Mouse (Mus musculus) forebrain, embryonic 16.5 days (tissue): ENCODE measurements around the gene Osbpl7. TPM values are rescaled to one million over a fixed set of nuclear protein-coding genes. Genes with fewer than 3 reads are reported as not detected.

ENCODE experiments used
- ATAC-seq: fragments of 200-750 bp; cut with Nextera tagmentation; 2 replicates; pipeline ENCODE4 v1.8.0; 2017; ENCODE audit warnings: mild to moderate bottlenecking, moderate library complexity
- H3K27ac ChIP-seq: fragments of 300-500 bp; sonication (generic); 2 replicates; pipeline ENCODE4 v1.5.1; 2014; ENCODE audit warnings: low read length, control low read depth
- H3K27me3 ChIP-seq: fragments of 300-500 bp; sonication (generic); replicated peaks from 2 replicates; pipeline ENCODE4 v1.6.1; 2014; ENCODE audit warnings: low read length; ENCODE audit not compliant: control insufficient read depth, insufficient read depth
- H3K36me3 ChIP-seq: fragments of 300-500 bp; sonication (generic); 2 replicates; pipeline ENCODE4 v1.6.1; 2014; ENCODE audit not compliant: control insufficient read depth, insufficient read depth
- H3K4me1 ChIP-seq: fragments of 300-500 bp; sonication (generic); replicated peaks from 2 replicates; pipeline ENCODE4 v1.6.1; 2014; ENCODE audit warnings: low read length; ENCODE audit not compliant: control insufficient read depth, insufficient read depth
- H3K4me2 ChIP-seq: fragments of 300-500 bp; sonication (generic); 2 replicates; pipeline ENCODE4 v1.6.1; 2014; ENCODE audit warnings: mild to moderate bottlenecking, low read length, control low read depth
- H3K4me3 ChIP-seq: fragments of 300-500 bp; sonication (generic); replicated peaks from 2 replicates; pipeline ENCODE4 v1.5.1; 2014; ENCODE audit warnings: mild to moderate bottlenecking, low read length, control low read depth
- H3K9ac ChIP-seq: fragments of 300-500 bp; sonication (generic); replicated peaks from 2 replicates; pipeline ENCODE4 v1.6.1; 2014; ENCODE audit warnings: low read depth, low read length, control low read depth
- H3K9me3 ChIP-seq: fragments of 300-500 bp; sonication (generic); 2 replicates; pipeline ENCODE4 v1.6.1; 2016; ENCODE audit warnings: low read length; ENCODE audit not compliant: control insufficient read depth
- WGBS: fragments of 180-500 bp; shearing (Covaris S2); extraction: QIAGEN DNeasy Blood & Tissue Kit; methylation state at CpG from one replicate; pipeline ENCODE4 v1.1.7; 2014; 5-methylcytosine and 5-hydroxymethylcytosine counted together
- polyA plus RNA-seq: library from polyadenylated mRNA; unstranded; fragments of >200 nt; fragmentation: Nextera tagmentation; extraction: Ambion mirVana; gene quantifications from 2 replicates; pipeline ENCODE4 v1.2.1, GENCODE M21; 2015

Osbpl7 gene
- polyA plus RNA-seq, 1 experiment from 2014 or later, result 13.1 TPM

GRCm38 (mm10) chr11:97071129-97071528 is 20.7 kb downstream of the Osbpl7 start:
- Histone ChIP-seq H3K4me1 (no peaks in the 10 kb centered on the region), H3K9ac (no peak overlapping the region), H3K4me2 (no peak overlapping the region), H3K27me3 (no peaks in the 10 kb centered on the region), H3K27ac (no peak overlapping the region), H3K9me3 (no peaks in the 10 kb centered on the region), H3K4me3 (no peak overlapping the region), H3K36me3 (0 out of 2 replicates have a peak, but pooled peaks cover under 1% of the 10 kb centered on the region)
- ATAC-seq, result no peak
- 83% methylated on average over 1 of the region's 1 CpGs for WGBS

- H3K9me3 ChIP-seq, result no peaks in the 10 kb centered on the region
- H3K4me3 ChIP-seq, result no peak overlapping the region
- H3K36me3 ChIP-seq, result no peaks in the 10 kb centered on the region
- WGBS, result 29% methylated on average over 3 of the region's 3 CpGs
- no peak overlapping the region for H3K9ac ChIP-seq
- no peaks in the 10 kb centered on the region for H3K27me3 ChIP-seq
- H3K27ac ChIP-seq, result no peak overlapping the region
- no peaks in the 10 kb centered on the region for H3K4me1 ChIP-seq
- ATAC-seq, result no peak
- no peak overlapping the region for H3K4me2 ChIP-seq
These were observed 22.1 kb downstream of the Osbpl7 start for GRCm38 (mm10) chr11:97072533-97072932.

GRCm38 (mm10) chr11:97074235-97074634 is 23.8 kb downstream of the Osbpl7 start:
- no peak overlapping the region for H3K27ac ChIP-seq
- no peak overlapping the region for H3K4me3 ChIP-seq
- no peaks in the 10 kb centered on the region for H3K9me3 ChIP-seq
- no peak overlapping the region for H3K4me2 ChIP-seq
- H3K27me3 ChIP-seq, result no peaks in the 10 kb centered on the region
- no peak for ATAC-seq
- 73% methylated on average over 8 of the region's 8 CpGs for WGBS
- H3K4me1 ChIP-seq, result no peaks in the 10 kb centered on the region
- H3K9ac ChIP-seq, result no peak overlapping the region
- no peaks in the 10 kb centered on the region for H3K36me3 ChIP-seq

GRCm38 (mm10) chr11:97078751-97079150 is 28.3 kb downstream of the Osbpl7 start:
- H3K9me3 ChIP-seq, result no peaks in the 10 kb centered on the region
- no peaks in the 10 kb centered on the region for H3K4me1 ChIP-seq
- H3K27me3 ChIP-seq, result no peaks in the 10 kb centered on the region
- H3K36me3 ChIP-seq, result no peaks in the 10 kb centered on the region
- WGBS, result 67% methylated on average over 4 of the region's 4 CpGs
- no peak overlapping the region for H3K9ac ChIP-seq
- no peak overlapping the region for H3K4me2 ChIP-seq
- H3K4me3 ChIP-seq, result no peak overlapping the region
- no peak overlapping the region for H3K27ac ChIP-seq
- no peak for ATAC-seq

- 11% methylated on average over 9 of the region's 9 CpGs for WGBS
- Histone ChIP-seq H3K27ac (no peak overlapping the region), H3K36me3 (no peaks in the 10 kb centered on the region), H3K4me3 (no peak overlapping the region), H3K4me1 (no peaks in the 10 kb centered on the region), H3K27me3 (no peaks in the 10 kb centered on the region), H3K9ac (no peak overlapping the region), H3K4me2 (no peak overlapping the region), H3K9me3 (no peaks in the 10 kb centered on the region)
- ATAC-seq, result no peak
These were observed 29.9 kb downstream of the Osbpl7 start for GRCm38 (mm10) chr11:97080291-97080690.

GRCm38 (mm10) chr11:97082977-97083376 is 32.5 kb downstream of the Osbpl7 start:
- Histone ChIP-seq H3K4me1 (no peaks in the 10 kb centered on the region), H3K36me3 (no peaks in the 10 kb centered on the region), H3K27ac (no peak overlapping the region), H3K9ac (no peak overlapping the region), H3K9me3 (no peaks in the 10 kb centered on the region), H3K27me3 (no peaks in the 10 kb centered on the region), H3K4me3 (no peak overlapping the region), H3K4me2 (no peak overlapping the region)
- 49% methylated on average over 11 of the region's 11 CpGs for WGBS
- ATAC-seq, result no peak

GRCm38 (mm10) chr11:97083401-97084140 is 33.1 kb downstream of the Osbpl7 start:
- Histone ChIP-seq H3K4me2 (no peak overlapping the region), H3K4me3 (no peak overlapping the region), H3K9ac (no peak overlapping the region), H3K9me3 (no peaks in the 10 kb centered on the region), H3K36me3 (no peaks in the 10 kb centered on the region), H3K27ac (no peak overlapping the region), H3K27me3 (no peaks in the 10 kb centered on the region), H3K4me1 (no peaks in the 10 kb centered on the region)
- WGBS, result 48% methylated on average over 22 of the region's 22 CpGs
- no peak for ATAC-seq

- Histone ChIP-seq H3K4me3 (no peak overlapping the region), H3K4me2 (no peak overlapping the region), H3K9me3 (no peaks in the 10 kb centered on the region; the same call in 1 of the 2 replicates), H3K9ac (no peak overlapping the region), H3K36me3 (no peaks in the 10 kb centered on the region), H3K27me3 (no peaks in the 10 kb centered on the region), H3K4me1 (no peaks in the 10 kb centered on the region), H3K27ac (no peak overlapping the region)
- no peak for ATAC-seq
- 86% methylated on average over 15 of the region's 15 CpGs for WGBS
These were observed 34.5 kb downstream of the Osbpl7 start for GRCm38 (mm10) chr11:97084821-97085505.

- no peaks in the 10 kb centered on the region for H3K36me3 ChIP-seq
- H3K9me3 ChIP-seq, result no peaks in the 10 kb centered on the region; the same call in 1 of the 2 replicates
- no peak overlapping the region for H3K4me3 ChIP-seq
- no peaks in the 10 kb centered on the region for H3K27me3 ChIP-seq
- ATAC-seq, result no peak
- H3K4me2 ChIP-seq, result no peak overlapping the region
- WGBS, result 80% methylated on average over 6 of the region's 6 CpGs
- H3K9ac ChIP-seq, result no peak overlapping the region
- H3K4me1 ChIP-seq, result no peaks in the 10 kb centered on the region
- no peak overlapping the region for H3K27ac ChIP-seq
These were observed 35.9 kb downstream of the Osbpl7 start for GRCm38 (mm10) chr11:97086365-97086764.
